Mouse (Mus musculus) midbrain, embryonic 13.5 days (tissue): ENCODE measurements at regions not wholly inside any gene's neighbourhood (a gene's known extent, or its start where the extent isn't known, plus 50 kb on each side); places are given as distances from the start of the nearest gene placed in this dataset.

Source experiments
- ATAC-seq: fragments of 200-750 bp; cut with Nextera tagmentation; 2 replicates; pipeline ENCODE4 v1.8.0; 2017; ENCODE audit warnings: mild to moderate bottlenecking, moderate TSS enrichment, moderate library complexity
- H3K27ac ChIP-seq: fragments of 300-500 bp; sonication (generic); 2 replicates; pipeline ENCODE4 v1.5.1; 2015; ENCODE audit warnings: inconsistent platforms, mild to moderate bottlenecking, moderate library complexity
- H3K27me3 ChIP-seq: fragments of 300-500 bp; sonication (generic); 2 replicates; pipeline ENCODE4 v1.6.1; 2015; ENCODE audit warnings: mild to moderate bottlenecking, inconsistent platforms
- H3K36me3 ChIP-seq: fragments of 300-500 bp; sonication (generic); 2 replicates; pipeline ENCODE4 v1.6.1; 2015; ENCODE audit warnings: mild to moderate bottlenecking, inconsistent platforms
- H3K4me1 ChIP-seq: fragments of 300-500 bp; sonication (generic); replicated peaks from 2 replicates; pipeline ENCODE4 v1.6.1; 2015; ENCODE audit warnings: inconsistent platforms
- H3K4me2 ChIP-seq: fragments of 300-500 bp; sonication (generic); replicated peaks from 2 replicates; pipeline ENCODE4 v1.6.1; 2015; ENCODE audit warnings: moderate library complexity, mild to moderate bottlenecking, inconsistent platforms
- H3K4me3 ChIP-seq: fragments of 300-500 bp; sonication (generic); replicated peaks from 2 replicates; pipeline ENCODE4 v1.5.1; 2015; ENCODE audit warnings: mild to moderate bottlenecking, inconsistent platforms
- H3K9ac ChIP-seq: fragments of 300-500 bp; sonication (generic); replicated peaks from 2 replicates; pipeline ENCODE4 v1.6.1; 2015; ENCODE audit warnings: mild to moderate bottlenecking, inconsistent platforms
- H3K9me3 ChIP-seq: fragments of 300-500 bp; sonication (generic); 2 replicates; pipeline ENCODE4 v1.6.1; 2016; ENCODE audit warnings: mild to moderate bottlenecking, inconsistent platforms
- WGBS: fragments of 180-500 bp; shearing (Covaris S2); methylation state at CpG from one replicate; pipeline ENCODE4 v1.1.7; 2015; 5-methylcytosine and 5-hydroxymethylcytosine counted together

- Histone ChIP-seq H3K4me2 (no peak overlapping the region), H3K9ac (no peak overlapping the region), H3K36me3 (no peaks in the 10 kb centered on the region), H3K27ac (no peak overlapping the region), H3K4me3 (no peak overlapping the region), H3K27me3 (no peaks in the 10 kb centered on the region), H3K4me1 (no peaks in the 10 kb centered on the region), H3K9me3 (no peaks in the 10 kb centered on the region)
- ATAC-seq = no peak
- WGBS = 88% methylated on average over 2 of the region's 2 CpGs
Observed at GRCm38 (mm10) chr3:61456598-61456997, 90.8 kb upstream of the B430305J03Rik start.

- H3K27me3 ChIP-seq = no peaks in the 10 kb centered on the region
- no peaks in the 10 kb centered on the region for H3K9me3 ChIP-seq
- H3K9ac ChIP-seq = no peak overlapping the region
- ATAC-seq = no peak
- no peak overlapping the region for H3K4me2 ChIP-seq
- H3K4me1 ChIP-seq = no peaks in the 10 kb centered on the region
- WGBS = 91% methylated on average over 2 of the region's 2 CpGs
- H3K27ac ChIP-seq = no peak overlapping the region
- no peaks in the 10 kb centered on the region for H3K36me3 ChIP-seq
- no peak overlapping the region for H3K4me3 ChIP-seq
Observed at GRCm38 (mm10) chr3:61442000-61442739, 76.4 kb upstream of the B430305J03Rik start.

- Histone ChIP-seq H3K27ac (no peak overlapping the region), H3K4me2 (no peak overlapping the region), H3K4me3 (no peak overlapping the region), H3K9ac (no peak overlapping the region), H3K4me1 (no peaks in the 10 kb centered on the region), H3K27me3 (no peaks in the 10 kb centered on the region), H3K36me3 (no peaks in the 10 kb centered on the region), H3K9me3 (no peaks in the 10 kb centered on the region)
- WGBS = 88% methylated on average over 4 of the region's 4 CpGs
- ATAC-seq = no peak
Observed at GRCm38 (mm10) chr3:61441445-61441844, 75.7 kb upstream of the B430305J03Rik start.

GRCm38 (mm10) chr3:61428713-61429112, 63.0 kb upstream of the B430305J03Rik start:
- Histone ChIP-seq H3K4me1 (no peaks in the 10 kb centered on the region), H3K9ac (no peak overlapping the region), H3K4me2 (no peak overlapping the region), H3K27ac (no peak overlapping the region), H3K4me3 (no peak overlapping the region), H3K36me3 (no peaks in the 10 kb centered on the region), H3K27me3 (no peaks in the 10 kb centered on the region), H3K9me3 (no peaks in the 10 kb centered on the region)
- WGBS = 84% methylated on average over 1 of the region's 1 CpGs
- no peak for ATAC-seq

GRCm38 (mm10) chr3:61423945-61424344, 58.2 kb upstream of the B430305J03Rik start:
- ATAC-seq = no peak
- H3K4me1 ChIP-seq = no peaks in the 10 kb centered on the region
- no peak overlapping the region for H3K4me2 ChIP-seq
- WGBS = 74% methylated on average over 5 of the region's 5 CpGs
- H3K27ac ChIP-seq = no peak overlapping the region
- H3K36me3 ChIP-seq = no peaks in the 10 kb centered on the region
- H3K27me3 ChIP-seq = no peaks in the 10 kb centered on the region
- no peaks in the 10 kb centered on the region for H3K9me3 ChIP-seq
- H3K4me3 ChIP-seq = no peak overlapping the region
- no peak overlapping the region for H3K9ac ChIP-seq

GRCm38 (mm10) chr3:61419706-61420105, 54.0 kb upstream of the B430305J03Rik start:
- no peak overlapping the region for H3K27ac ChIP-seq
- WGBS = 77% methylated on average over 3 of the region's 3 CpGs
- no peak for ATAC-seq

GRCm38 (mm10) chr3:61418096-61418495, 52.3 kb upstream of the B430305J03Rik start:
- no peak for ATAC-seq
- 77% methylated on average over 3 of the region's 3 CpGs for WGBS
- Histone ChIP-seq H3K4me3 (no peak overlapping the region), H3K9ac (no peak overlapping the region), H3K4me1 (peaks cover 3% of the 10 kb centered on the region; the same call in 1 of the 2 replicates), H3K27me3 (no peaks in the 10 kb centered on the region), H3K36me3 (no peaks in the 10 kb centered on the region), H3K4me2 (no peak overlapping the region), H3K27ac (no peak overlapping the region), H3K9me3 (no peaks in the 10 kb centered on the region)

More at GRCm38 (mm10) chr3:61419706-61420105, 54.0 kb upstream of the B430305J03Rik start:
- no peak overlapping the region for H3K4me3 ChIP-seq
- H3K9ac ChIP-seq = no peak overlapping the region
- H3K9me3 ChIP-seq = no peaks in the 10 kb centered on the region
- H3K4me2 ChIP-seq = no peak overlapping the region
- peaks cover 2% of the 10 kb centered on the region; the same call in 1 of the 2 replicates for H3K4me1 ChIP-seq
- H3K36me3 ChIP-seq = no peaks in the 10 kb centered on the region
- H3K27me3 ChIP-seq = no peaks in the 10 kb centered on the region
